Mouse (Mus musculus): ENCODE measurements around the gene Man1a. TPM values are rescaled to one million over a fixed set of nuclear protein-coding genes. Genes with fewer than 3 reads are reported as not detected.

Man1a gene
- polyA plus RNA-seq, 1 experiment, result 13.2 TPM

DNA sequence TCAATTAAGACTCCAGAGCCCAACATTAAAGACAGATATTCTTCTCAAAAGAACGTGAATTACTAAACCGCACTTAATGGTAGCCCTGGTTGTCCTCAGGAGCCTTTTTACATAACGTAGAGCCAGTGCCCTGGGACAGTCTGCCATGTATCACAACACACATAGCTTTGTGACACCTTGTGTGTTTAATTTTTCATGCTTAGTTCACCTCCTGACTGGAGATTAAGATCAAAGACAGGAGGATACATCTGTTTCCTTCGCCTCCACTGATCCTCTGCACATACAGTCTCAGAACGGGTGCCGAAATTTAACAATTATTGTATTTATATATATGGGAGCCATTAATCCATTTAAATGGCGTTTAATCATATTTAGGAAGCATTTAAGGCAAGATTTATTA lies 134.8 kb downstream of the Man1a start:
- no peaks in the 10 kb centered on the region; the same call in 1 of the 2 replicates for H3K4me1 ChIP-seq (ENCODE audit: control insufficient read depth, insufficient read depth, low read length)
- DNase-seq, result no peak
- no peak overlapping the region for H3K4me3 ChIP-seq (replicated peaks; ENCODE audit: extremely low read depth, low read depth, low read length)
- TF ChIP-seq POLR2A (IDR thresholded peaks at IDR 0.05; ENCODE audit: borderline replicate concordance, extremely low read depth, low read depth, low read length) (no peak), CTCF (IDR thresholded peaks at IDR 0.05; ENCODE audit: insufficient read depth, low read length) (no peak)
- WGBS, result 46% methylated on average over 7 of the region's 7 CpGs

DNA sequence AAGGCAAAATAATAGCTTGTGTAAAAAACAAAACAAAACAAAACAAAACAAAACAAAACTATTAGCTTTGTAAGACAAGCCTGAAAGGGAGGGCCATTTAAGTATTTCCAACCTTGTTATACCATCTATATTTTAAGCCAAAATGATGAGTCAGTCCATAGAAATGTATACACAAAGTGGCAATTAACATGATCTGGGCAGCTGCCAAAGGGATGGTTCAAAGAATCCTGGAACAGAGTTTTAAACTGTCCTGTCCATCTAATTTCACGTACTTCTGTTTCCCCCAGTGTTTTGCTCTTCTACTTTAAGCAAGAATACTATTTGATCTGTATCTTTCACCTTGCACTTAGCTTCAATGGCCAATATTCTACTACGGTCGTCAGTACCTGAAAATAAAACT lies 138.2 kb downstream of the Man1a start:
- no peak for TF ChIP-seq CTCF (IDR thresholded peaks at IDR 0.05; ENCODE audit: insufficient read depth, low read length)
- WGBS, result 69% methylated on average over 3 of the region's 3 CpGs
- no peak for DNase-seq
- Histone ChIP-seq H3K4me3 (replicated peaks; ENCODE audit: extremely low read depth, low read depth, low read length) (no peak overlapping the region), H3K4me1 (ENCODE audit: control insufficient read depth, insufficient read depth, low read length) (no peaks in the 10 kb centered on the region; the same call in 1 of the 2 replicates)

DNA sequence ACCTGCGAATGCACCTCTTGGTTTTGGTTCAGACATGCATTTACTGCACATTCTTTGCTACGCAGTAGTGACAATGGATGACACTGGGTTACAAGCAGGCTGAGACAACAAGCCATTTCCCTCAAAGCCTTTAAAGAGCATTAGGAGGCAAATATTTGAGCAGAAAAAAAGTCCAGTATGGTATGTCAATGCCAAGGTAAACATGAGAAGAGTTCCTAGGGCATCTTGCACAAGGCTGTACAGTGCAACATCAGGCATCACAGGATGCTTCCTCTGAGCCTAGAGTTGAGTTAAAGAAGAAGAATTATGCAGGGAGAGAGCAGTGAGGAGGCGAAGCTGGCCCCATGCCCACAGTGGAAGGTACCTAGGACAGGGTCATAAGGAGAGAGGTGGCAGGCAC lies 140.3 kb downstream of the Man1a start:
- H3K4me3 ChIP-seq (replicated peaks; ENCODE audit: extremely low read depth, low read depth, low read length), result no peak overlapping the region
- no peaks in the 10 kb centered on the region for H3K4me1 ChIP-seq (ENCODE audit: control insufficient read depth, insufficient read depth, low read length)
- WGBS, result 85% methylated on average over 3 of the region's 3 CpGs
- no peak for DNase-seq
- TF ChIP-seq CTCF (IDR thresholded peaks at IDR 0.05; ENCODE audit: insufficient read depth, low read length) (no peak), POLR2A (IDR thresholded peaks at IDR 0.05; ENCODE audit: borderline replicate concordance, extremely low read depth, low read depth, low read length) (no peak)

DNA sequence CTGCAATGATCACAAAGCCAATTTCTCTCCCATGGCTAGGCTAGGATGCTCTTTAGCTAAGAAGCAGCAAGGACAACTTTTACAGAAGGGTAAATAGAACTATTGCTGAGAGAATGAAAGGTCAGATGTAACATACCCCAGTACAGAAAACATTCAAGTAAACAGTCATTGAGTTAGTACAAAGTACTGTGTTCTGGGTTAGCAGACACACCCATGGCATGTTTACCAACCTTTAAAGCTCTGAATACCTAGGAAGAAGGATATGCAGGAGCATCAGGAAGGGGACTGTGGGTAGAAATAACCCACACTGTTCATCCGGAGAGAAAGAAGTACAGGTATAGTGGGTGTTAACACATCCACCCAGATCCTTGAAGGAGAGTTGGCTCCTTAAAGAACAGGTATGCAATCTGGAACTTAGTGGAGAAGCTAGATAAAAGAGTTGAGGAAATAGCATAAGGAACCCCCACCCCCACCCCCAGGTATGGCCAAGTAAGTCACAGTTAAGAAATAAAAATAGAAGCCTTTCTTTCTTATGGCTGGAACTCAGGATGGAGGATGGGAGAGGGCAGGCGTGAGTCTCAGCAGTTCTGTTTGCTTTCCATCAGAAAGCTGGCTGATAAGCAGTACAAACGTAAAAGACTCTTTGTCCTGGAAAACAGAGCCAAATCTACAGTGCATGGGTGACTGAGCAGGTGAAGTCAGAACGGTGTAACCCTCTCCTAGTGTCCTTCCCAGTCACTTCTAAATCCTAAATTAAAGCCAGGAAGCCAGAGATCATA lies 146.5 kb downstream of the Man1a start:
- no peak overlapping the region for H3K4me3 ChIP-seq (replicated peaks; ENCODE audit: extremely low read depth, low read depth, low read length)
- no peaks in the 10 kb centered on the region for H3K4me1 ChIP-seq (ENCODE audit: control insufficient read depth, insufficient read depth, low read length)
- 53% methylated on average over 4 of the region's 4 CpGs for whole genome bisulfite sequencing
- no peak for TF ChIP-seq CTCF (IDR thresholded peaks at IDR 0.05; ENCODE audit: insufficient read depth, low read length)
- no peak for TF ChIP-seq POLR2A (IDR thresholded peaks at IDR 0.05; ENCODE audit: borderline replicate concordance, extremely low read depth, low read depth, low read length)
- no peak for DNase-seq

DNA sequence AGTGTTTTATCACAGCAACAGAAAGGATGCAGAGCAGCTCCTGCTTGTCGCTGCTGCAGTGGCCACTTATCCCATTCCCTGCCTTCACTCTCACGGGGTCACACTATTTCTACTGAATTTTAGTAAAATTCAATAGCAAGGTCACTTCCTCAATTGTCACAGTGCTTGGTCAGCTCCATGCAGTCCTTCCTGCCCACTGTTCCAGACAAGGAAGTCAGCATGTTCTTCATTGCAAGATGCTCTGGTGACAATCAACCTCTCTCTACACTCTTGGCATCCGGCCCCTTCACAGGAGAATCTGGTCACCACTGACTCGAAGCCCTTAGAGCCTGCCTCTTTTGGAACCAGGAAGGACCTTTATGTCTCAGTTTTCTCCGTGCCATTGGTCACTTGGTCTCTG lies 148.5 kb downstream of the Man1a start:
- 72% methylated on average over 5 of the region's 5 CpGs for WGBS
- DNase-seq, result no peak
- TF ChIP-seq POLR2A (IDR thresholded peaks at IDR 0.05; ENCODE audit: borderline replicate concordance, extremely low read depth, low read depth, low read length) (no peak), CTCF (IDR thresholded peaks at IDR 0.05; ENCODE audit: insufficient read depth, low read length) (no peak)
- Histone ChIP-seq H3K4me1 (ENCODE audit: control insufficient read depth, insufficient read depth, low read length) (no peaks in the 10 kb centered on the region), H3K4me3 (replicated peaks; ENCODE audit: extremely low read depth, low read depth, low read length) (no peak overlapping the region)

DNA sequence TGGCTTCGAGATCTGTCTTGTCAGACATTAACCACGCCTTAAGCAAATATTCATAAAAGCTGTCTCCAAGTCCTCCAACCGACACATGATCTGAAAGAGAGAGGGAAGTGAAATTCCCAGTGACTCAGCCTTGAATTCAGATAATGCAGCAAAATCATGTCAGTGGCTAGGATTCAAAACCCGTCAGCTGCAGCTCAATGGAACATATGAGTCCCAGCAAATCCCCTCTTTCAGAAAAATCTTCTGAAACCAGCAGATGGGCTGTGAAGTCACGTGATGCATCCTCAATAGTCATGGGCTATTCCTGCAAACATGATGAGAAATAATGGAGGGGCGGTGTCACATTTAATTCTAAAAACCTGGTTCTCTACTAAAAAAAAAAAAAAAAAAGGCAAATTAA lies 151.0 kb downstream of the Man1a start:
- TF ChIP-seq POLR2A (IDR thresholded peaks at IDR 0.05; ENCODE audit: borderline replicate concordance, extremely low read depth, low read depth, low read length) (no peak), CTCF (IDR thresholded peaks at IDR 0.05; ENCODE audit: insufficient read depth, low read length) (no peak)
- DNase-seq, result no peak
- Histone ChIP-seq H3K4me3 (replicated peaks; ENCODE audit: extremely low read depth, low read depth, low read length) (no peak overlapping the region), H3K4me1 (ENCODE audit: control insufficient read depth, insufficient read depth, low read length) (no peaks in the 10 kb centered on the region)
- 83% methylated on average over 6 of the region's 6 CpGs for WGBS

DNA sequence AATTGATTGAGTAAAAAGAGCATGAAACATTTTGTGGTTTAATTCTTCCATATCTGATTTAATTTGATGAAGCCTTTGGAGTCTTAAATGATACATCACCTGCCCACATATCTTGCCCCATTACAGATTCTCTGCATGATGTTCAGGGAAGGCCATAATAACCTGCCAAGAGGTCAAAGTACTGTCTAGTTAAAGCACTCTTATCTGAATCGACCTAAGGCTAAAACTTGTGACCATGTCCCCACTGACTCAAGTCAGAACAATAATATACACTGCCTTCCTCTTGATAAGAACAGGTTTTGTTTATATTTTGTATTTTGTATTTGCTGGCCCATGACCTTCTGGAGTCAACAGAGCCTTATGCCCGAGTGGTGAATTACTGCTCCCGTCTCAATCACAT lies 154.2 kb downstream of the Man1a start:
- TF ChIP-seq CTCF (IDR thresholded peaks at IDR 0.05; ENCODE audit: insufficient read depth, low read length), result no peak
- TF ChIP-seq POLR2A (IDR thresholded peaks at IDR 0.05; ENCODE audit: borderline replicate concordance, extremely low read depth, low read depth, low read length), result no peak
- no peak overlapping the region for H3K4me3 ChIP-seq (replicated peaks; ENCODE audit: extremely low read depth, low read depth, low read length)
- no peak for DNase-seq
- H3K4me1 ChIP-seq (ENCODE audit: control insufficient read depth, insufficient read depth, low read length), result no peaks in the 10 kb centered on the region
- WGBS, result 53% methylated on average over 3 of the region's 3 CpGs

DNA sequence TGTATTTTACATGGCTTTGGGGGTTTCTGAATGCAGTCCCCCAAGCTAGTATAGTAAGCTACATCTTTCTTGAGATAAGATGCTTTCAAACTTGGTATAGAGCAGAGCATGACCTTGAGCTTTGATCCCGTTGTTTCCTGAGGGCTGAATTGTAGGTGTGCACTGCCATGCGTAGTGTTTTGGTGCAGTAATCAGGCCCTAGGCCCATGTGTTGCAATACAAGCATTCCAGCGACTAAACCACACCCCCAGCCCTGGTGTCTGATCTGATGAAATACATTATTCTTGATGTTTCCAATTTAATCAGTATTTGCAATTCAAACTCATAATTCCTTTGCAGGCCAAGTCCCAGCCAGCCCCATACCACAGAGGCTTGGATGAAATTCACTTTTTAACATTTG lies 158.9 kb downstream of the Man1a start:
- 62% methylated on average over 3 of the region's 3 CpGs for WGBS
- no peaks in the 10 kb centered on the region for H3K4me1 ChIP-seq (ENCODE audit: control insufficient read depth, insufficient read depth, low read length)
- no peak for DNase-seq
- H3K4me3 ChIP-seq (replicated peaks; ENCODE audit: extremely low read depth, low read depth, low read length), result no peak overlapping the region
- no peak for TF ChIP-seq CTCF (IDR thresholded peaks at IDR 0.05; ENCODE audit: insufficient read depth, low read length)
- no peak for TF ChIP-seq POLR2A (IDR thresholded peaks at IDR 0.05; ENCODE audit: borderline replicate concordance, extremely low read depth, low read depth, low read length)

DNA sequence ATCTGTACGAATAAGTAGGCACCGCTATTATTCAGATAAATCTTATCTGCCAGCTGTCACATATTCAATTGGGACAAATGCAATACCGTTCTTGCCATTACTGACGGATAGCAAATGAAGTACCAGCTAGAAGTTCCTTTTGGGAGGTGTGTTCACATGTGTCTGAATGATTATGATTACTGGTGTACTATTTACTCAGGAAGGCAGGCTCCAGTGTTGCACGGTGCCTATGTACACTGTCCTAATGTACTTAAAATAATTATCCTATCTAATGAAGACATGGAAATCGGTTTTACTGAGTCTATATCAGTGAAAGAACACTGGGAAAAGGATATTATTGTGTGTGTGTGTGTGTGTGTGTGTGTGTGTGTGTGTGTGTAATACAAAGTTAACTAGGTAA lies 160.7 kb downstream of the Man1a start:
- Histone ChIP-seq H3K4me1 (ENCODE audit: control insufficient read depth, insufficient read depth, low read length) (no peaks in the 10 kb centered on the region), H3K4me3 (replicated peaks; ENCODE audit: extremely low read depth, low read depth, low read length) (no peak overlapping the region)
- no peak for DNase-seq
- 61% methylated on average over 6 of the region's 6 CpGs for WGBS
- no peak for TF ChIP-seq CTCF (IDR thresholded peaks at IDR 0.05; ENCODE audit: insufficient read depth, low read length)
- no peak for TF ChIP-seq POLR2A (IDR thresholded peaks at IDR 0.05; ENCODE audit: borderline replicate concordance, extremely low read depth, low read depth, low read length)

DNA sequence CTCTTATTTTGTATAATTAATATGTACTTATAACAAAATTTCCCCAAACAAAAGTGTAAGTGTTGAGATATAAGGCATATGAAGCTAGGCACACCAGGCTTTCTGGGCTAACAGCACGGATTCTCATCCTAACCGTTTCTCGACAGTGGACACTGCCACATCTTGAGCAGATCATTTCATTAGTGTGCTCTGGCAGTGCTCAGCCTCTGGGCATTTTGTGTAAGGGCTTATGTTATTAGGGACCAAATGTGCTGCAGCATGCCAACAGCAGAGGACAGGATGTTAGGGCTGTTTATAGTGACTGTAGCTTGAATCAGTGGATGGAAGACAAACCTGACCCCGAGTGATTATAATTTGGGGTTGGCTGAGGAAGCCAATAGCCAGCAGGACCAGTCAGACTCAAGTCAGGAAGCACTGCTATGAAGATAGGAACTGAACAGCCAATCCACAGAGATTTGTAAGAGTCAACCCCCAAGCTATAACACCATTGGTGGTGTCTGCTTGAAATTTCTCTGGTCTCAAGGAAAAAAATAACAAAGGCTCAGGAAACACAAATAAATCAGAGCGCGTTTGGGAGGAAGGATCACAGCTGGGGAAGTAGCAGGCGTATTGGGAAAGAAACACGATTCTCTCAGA lies 161.3 kb downstream of the Man1a start:
- no peaks in the 10 kb centered on the region for H3K4me1 ChIP-seq (ENCODE audit: control insufficient read depth, insufficient read depth, low read length)
- no peak for TF ChIP-seq POLR2A (IDR thresholded peaks at IDR 0.05; ENCODE audit: borderline replicate concordance, extremely low read depth, low read depth, low read length)
- no peak for TF ChIP-seq CTCF (IDR thresholded peaks at IDR 0.05; ENCODE audit: insufficient read depth, low read length)
- no peak overlapping the region for H3K4me3 ChIP-seq (replicated peaks; ENCODE audit: extremely low read depth, low read depth, low read length)
- no peak for DNase-seq
- 49% methylated on average over 8 of the region's 8 CpGs for WGBS

Measured in lung, adult 2 months (tissue).